Mouse (Mus musculus) embryonic fibroblast, embryonic 13.5 days (primary cell): ENCODE data around the gene Pskh1. TPM values are rescaled to one million over a fixed set of nuclear protein-coding genes. Genes with fewer than 3 reads are reported as not detected.

Source experiments
- H3K27ac ChIP-seq: 2 replicates; pipeline ENCODE4 v1.5.1; 2012; ENCODE audit warnings: low read length, control low read depth, inconsistent platforms; ENCODE audit not compliant: insufficient read depth
- H3K4me1 ChIP-seq: 2 replicates; pipeline ENCODE4 v1.6.1; 2011; ENCODE audit warnings: low read length; ENCODE audit not compliant: control insufficient read depth, insufficient read depth
- H3K4me3 ChIP-seq: 2 replicates; pipeline ENCODE4 v1.5.1; 2011; ENCODE audit warnings: mild to moderate bottlenecking, control low read depth, low read length; ENCODE audit not compliant: insufficient read depth
- CTCF ChIP-seq: IDR thresholded peaks from 2 replicates; pipeline ENCODE4 v1.5.1; 2011; ENCODE audit warnings: mild to moderate bottlenecking, control low read depth, low read length, moderate library complexity, borderline replicate concordance; ENCODE audit not compliant: insufficient read depth
- POLR2A ChIP-seq: IDR thresholded peaks from 2 replicates; pipeline ENCODE4 v1.6.1; 2011; ENCODE audit warnings: low read depth, mild to moderate bottlenecking, control low read depth, low read length, moderate library complexity
- polyA plus RNA-seq: library from polyadenylated mRNA; stranded (reverse); fragments of >200 nt; gene quantifications from 2 replicates; pipeline ENCODE4 v1.2.4, GENCODE M21; 2011; ENCODE audit warnings: low read depth; ENCODE audit not compliant: missing spikeins, insufficient read length

The Pskh1 gene
- polyA plus RNA-seq, 1 experiment = 30.5 TPM

GRCm38 (mm10) chr8:105889756-105890465 is 10.3 kb upstream of the Pskh1 start:
- H3K4me1 ChIP-seq = no peaks in the 10 kb centered on the region
- H3K27ac ChIP-seq = no peak overlapping the region
- H3K4me3 ChIP-seq = no peak overlapping the region
- TF ChIP-seq CTCF (no peak), POLR2A (no peak)

GRCm38 (mm10) chr8:105890870-105891269 is 9.4 kb upstream of the Pskh1 start:
- Histone ChIP-seq H3K4me1 (no peaks in the 10 kb centered on the region), H3K27ac (no peak overlapping the region), H3K4me3 (no peak overlapping the region)
- TF ChIP-seq POLR2A (no peak), CTCF (no peak)

GRCm38 (mm10) chr8:105892432-105892831 is 7.8 kb upstream of the Pskh1 start:
- Histone ChIP-seq H3K4me3 (no peak overlapping the region), H3K4me1 (no peaks in the 10 kb centered on the region), H3K27ac (no peak overlapping the region)
- TF ChIP-seq CTCF = no peak
- TF ChIP-seq POLR2A = no peak

GRCm38 (mm10) chr8:105893339-105893738 is 6.9 kb upstream of the Pskh1 start, which contains the start of gene Nrn1l:
Nrn1l (plus strand) TSS chr8:105893567.
- Histone ChIP-seq H3K4me3 (no peak within 1 kb of the TSS), H3K27ac (no peak within 1 kb of the TSS), H3K4me1 (no peaks in the 10 kb centered on the region)
- no peak for TF ChIP-seq CTCF
- no peak for TF ChIP-seq POLR2A

- Histone ChIP-seq H3K4me3 (no peak overlapping the region), H3K27ac (no peak overlapping the region), H3K4me1 (peaks cover 4% of the 10 kb centered on the region)
- TF ChIP-seq CTCF (no peak), POLR2A (no peak)
Observed at GRCm38 (mm10) chr8:105897801-105898480, 2.3 kb upstream of the Pskh1 start.

GRCm38 (mm10) chr8:105900941-105901616 is 838 bp downstream of the Pskh1 start:
- peaks cover 4% of the 10 kb centered on the region for H3K4me1 ChIP-seq
- TF ChIP-seq CTCF (no peak), POLR2A (no peak; the same call in none of the 2 replicates)
- peak overlapping the region; percentile 96 for H3K4me3 ChIP-seq
- H3K27ac ChIP-seq = peak overlapping the region; percentile 56

GRCm38 (mm10) chr8:105919390-105919789 is 19.1 kb downstream of the Pskh1 start:
- no peak overlapping the region for H3K4me3 ChIP-seq
- TF ChIP-seq CTCF (no peak), POLR2A (no peak)
- H3K4me1 ChIP-seq = no peaks in the 10 kb centered on the region
- H3K27ac ChIP-seq = no peak overlapping the region

GRCm38 (mm10) chr8:105925123-105925522 is 24.9 kb downstream of the Pskh1 start:
- TF ChIP-seq CTCF = no peak
- no peak for TF ChIP-seq POLR2A
- H3K27ac ChIP-seq = no peak overlapping the region
- no peak overlapping the region for H3K4me3 ChIP-seq
- no peaks in the 10 kb centered on the region for H3K4me1 ChIP-seq

GRCm38 (mm10) chr8:105930602-105931001 is 30.4 kb downstream of the Pskh1 start:
- no peak overlapping the region for H3K27ac ChIP-seq
- TF ChIP-seq POLR2A = no peak
- TF ChIP-seq CTCF = peak; percentile 94
- H3K4me1 ChIP-seq = no peaks in the 10 kb centered on the region
- H3K4me3 ChIP-seq = no peak overlapping the region
